Mouse (Mus musculus) bone marrow, adult 2 months (tissue): ENCODE data around the gene Inha.

ENCODE experiments used
- CTCF ChIP-seq: fragments of 200-500 bp; IDR thresholded peaks from 2 replicates; pipeline ENCODE4 v1.5.1; 2011; ENCODE audit warnings: low read length, control low read depth; ENCODE audit not compliant: control insufficient read depth, insufficient read depth
- POLR2A ChIP-seq: fragments of 200-500 bp; IDR thresholded peaks from 2 replicates; pipeline ENCODE4 v1.6.1; 2011; ENCODE audit warnings: low read depth, mild to moderate bottlenecking, control low read depth, low read length, borderline replicate concordance; ENCODE audit not compliant: control insufficient read depth

- TF ChIP-seq CTCF (no peak), POLR2A (no peak)
These were observed 3.8 kb upstream of the Inha start for GRCm38 (mm10) chr1:75502945-75503650.
